Mouse (Mus musculus) thymus, postnatal 14 days (tissue): Measurements from ENCODE around the gene Nfkb1.

Experiments used
- DNase-seq: peaks from one replicate; pipeline ENCODE4 v3.0.0; 2021

Gene Nfkb1

GRCm38 (mm10) chr3:135691191-135692131 lies at the start of gene Nfkb1:
Gene Nfkb1 (minus strand): TSS chr3:135691547.
- DNase-seq, result peak; percentile 80

GRCm38 (mm10) chr3:135740711-135741110 lies 49.4 kb upstream of the Nfkb1 start:
- no peak for DNase-seq

- DNase-seq, result no peak
These were observed 43.4 kb upstream of the Nfkb1 start for GRCm38 (mm10) chr3:135734736-135735135.

GRCm38 (mm10) chr3:135732747-135733445 lies 41.5 kb upstream of the Nfkb1 start:
- DNase-seq, result no peak

- DNase-seq, result peak; percentile 93
These were observed 40.1 kb upstream of the Nfkb1 start for GRCm38 (mm10) chr3:135731292-135732047.

- DNase-seq, result no peak
These were observed 39.4 kb upstream of the Nfkb1 start for GRCm38 (mm10) chr3:135730790-135731189.

- no peak for DNase-seq
These were observed 38.2 kb upstream of the Nfkb1 start for GRCm38 (mm10) chr3:135729575-135729974.

GRCm38 (mm10) chr3:135728900-135729299 lies 37.6 kb upstream of the Nfkb1 start:
- no peak for DNase-seq

- DNase-seq, result no peak
These were observed 36.0 kb upstream of the Nfkb1 start for GRCm38 (mm10) chr3:135727339-135727738.

GRCm38 (mm10) chr3:135726521-135727275 lies 35.4 kb upstream of the Nfkb1 start:
- no peak for DNase-seq

- no peak for DNase-seq
These were observed 34.7 kb upstream of the Nfkb1 start for GRCm38 (mm10) chr3:135726023-135726422.

GRCm38 (mm10) chr3:135722104-135722503 lies 30.8 kb upstream of the Nfkb1 start:
- DNase-seq, result no peak

GRCm38 (mm10) chr3:135719969-135720368 lies 28.6 kb upstream of the Nfkb1 start:
- DNase-seq, result no peak

- no peak for DNase-seq
These were observed 27.8 kb upstream of the Nfkb1 start for GRCm38 (mm10) chr3:135719179-135719532.

- no peak for DNase-seq
These were observed 27.2 kb upstream of the Nfkb1 start for GRCm38 (mm10) chr3:135718323-135719178.

- DNase-seq, result peak; percentile 53
These were observed 21.9 kb upstream of the Nfkb1 start for GRCm38 (mm10) chr3:135713016-135713950.

GRCm38 (mm10) chr3:135711613-135712012 lies 20.3 kb upstream of the Nfkb1 start:
- no peak for DNase-seq

GRCm38 (mm10) chr3:135711040-135711570 lies 19.8 kb upstream of the Nfkb1 start:
- DNase-seq, result no peak

- no peak for DNase-seq
These were observed 12.0 kb upstream of the Nfkb1 start for GRCm38 (mm10) chr3:135703307-135703706.

- DNase-seq, result no peak
These were observed 11.3 kb upstream of the Nfkb1 start for GRCm38 (mm10) chr3:135702658-135703057.
